Mouse (Mus musculus) liver, embryonic 14.5 days (tissue): ENCODE results near the gene Wwp2.

Experiments used
- CTCF ChIP-seq: IDR thresholded peaks from 2 replicates; pipeline ENCODE4 v1.5.1; 2016; ENCODE audit warnings: antibody characterized with exemption, low read depth, control low read depth
- EP300 ChIP-seq: IDR thresholded peaks from 2 replicates; pipeline ENCODE4 v1.6.1; 2016; ENCODE audit warnings: antibody characterized with exemption, low read depth

- TF ChIP-seq CTCF (no peak), EP300 (no peak)
Measured at GRCm38 (mm10) chr8:107503354-107503753, 67.2 kb downstream of the Wwp2 start.
